Mouse (Mus musculus) bone marrow, adult 2 months (tissue): ENCODE results near the gene Actg2. TPM values are rescaled to one million over a fixed set of nuclear protein-coding genes. Genes with fewer than 3 reads are reported as not detected.

Experiments used
- H3K27ac ChIP-seq: fragments of 200-500 bp; 2 replicates; pipeline ENCODE4 v1.5.1; 2012; ENCODE audit warnings: low read depth, mild to moderate bottlenecking, control low read depth, inconsistent platforms, low read length; ENCODE audit not compliant: control insufficient read depth, poor library complexity, insufficient read depth
- H3K4me1 ChIP-seq: fragments of 200-500 bp; 2 replicates; pipeline ENCODE4 v1.6.1; 2011; ENCODE audit warnings: low read length; ENCODE audit not compliant: control insufficient read depth, insufficient read depth
- H3K4me3 ChIP-seq: fragments of 200-500 bp; replicated peaks from 2 replicates; pipeline ENCODE3; 2011; ENCODE audit warnings: mild to moderate bottlenecking, low read depth, low read length, control low read depth; ENCODE audit not compliant: control insufficient read depth
- CTCF ChIP-seq: fragments of 200-500 bp; IDR thresholded peaks from 2 replicates; pipeline ENCODE4 v1.5.1; 2011; ENCODE audit warnings: low read length, control low read depth; ENCODE audit not compliant: control insufficient read depth, insufficient read depth
- POLR2A ChIP-seq: fragments of 200-500 bp; IDR thresholded peaks from 2 replicates; pipeline ENCODE4 v1.6.1; 2011; ENCODE audit warnings: low read depth, mild to moderate bottlenecking, control low read depth, low read length, borderline replicate concordance; ENCODE audit not compliant: control insufficient read depth
- WGBS: fragments of 180-500 bp; shearing (Covaris S2); methylation state at CpG from one replicate; pipeline ENCODE4 v1.1.7; 2018; 5-methylcytosine and 5-hydroxymethylcytosine counted together
- polyA plus RNA-seq: library from polyadenylated mRNA; stranded (reverse); fragments of >200 nt; gene quantifications from 2 replicates; pipeline ENCODE4 v1.2.4, GENCODE M21; 2011; ENCODE audit warnings: low replicate concordance; ENCODE audit not compliant: missing spikeins, insufficient read depth, insufficient read length

The Actg2 gene
- polyA plus RNA-seq, 1 experiment = 3.2 TPM

DNA sequence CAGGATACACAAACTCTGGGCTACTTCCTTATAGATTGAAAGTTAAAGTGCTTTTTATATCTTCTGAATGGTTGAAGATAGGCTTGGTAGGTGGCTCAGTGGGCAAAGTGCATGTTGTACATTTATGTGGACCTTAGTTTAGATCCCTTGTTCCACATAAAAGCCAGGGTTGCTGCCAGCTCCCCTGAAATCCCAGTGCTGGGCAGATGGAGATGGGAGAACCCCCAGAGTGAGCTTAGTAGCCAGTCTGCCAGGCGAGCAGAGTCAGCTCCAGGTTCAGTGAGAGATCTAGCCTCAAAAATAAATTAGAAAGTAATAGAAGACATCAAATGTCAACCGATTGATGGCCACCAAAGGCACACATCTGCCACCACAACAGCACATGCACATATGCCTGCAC lies 3.5 kb downstream of the Actg2 start:
- Histone ChIP-seq H3K4me3 (no peak overlapping the region), H3K4me1 (no peaks in the 10 kb centered on the region), H3K27ac (no peak overlapping the region)
- 78% methylated on average over 2 of the region's 2 CpGs for WGBS
- TF ChIP-seq CTCF (no peak), POLR2A (no peak)

- no peaks in the 10 kb centered on the region for H3K4me1 ChIP-seq
- TF ChIP-seq CTCF = no peak
- TF ChIP-seq POLR2A = no peak
- no peak overlapping the region for H3K4me3 ChIP-seq
- WGBS = 53% methylated on average over 6 of the region's 6 CpGs
- no peak overlapping the region for H3K27ac ChIP-seq
These were observed 12.9 kb downstream of the Actg2 start for GRCm38 (mm10) chr6:83523194-83523593.

GRCm38 (mm10) chr6:83521784-83522183 lies 14.3 kb downstream of the Actg2 start:
- no peaks in the 10 kb centered on the region for H3K4me1 ChIP-seq
- 65% methylated on average over 6 of the region's 6 CpGs for WGBS
- no peak for TF ChIP-seq CTCF
- TF ChIP-seq POLR2A = no peak
- H3K27ac ChIP-seq = no peak overlapping the region
- H3K4me3 ChIP-seq = no peak overlapping the region

- WGBS = 39% methylated on average over 3 of the region's 3 CpGs
- no peak overlapping the region for H3K27ac ChIP-seq
- no peak overlapping the region for H3K4me3 ChIP-seq
- H3K4me1 ChIP-seq = no peaks in the 10 kb centered on the region
- no peak for TF ChIP-seq CTCF
- TF ChIP-seq POLR2A = no peak
These were observed 17.4 kb downstream of the Actg2 start for GRCm38 (mm10) chr6:83518637-83519036.

- TF ChIP-seq POLR2A (no peak), CTCF (no peak)
- H3K27ac ChIP-seq = no peak overlapping the region
- H3K4me1 ChIP-seq = no peaks in the 10 kb centered on the region
- no peak overlapping the region for H3K4me3 ChIP-seq
- 80% methylated on average over 3 of the region's 3 CpGs for WGBS
These were observed 20.9 kb downstream of the Actg2 start for GRCm38 (mm10) chr6:83515172-83515571.

DNA sequence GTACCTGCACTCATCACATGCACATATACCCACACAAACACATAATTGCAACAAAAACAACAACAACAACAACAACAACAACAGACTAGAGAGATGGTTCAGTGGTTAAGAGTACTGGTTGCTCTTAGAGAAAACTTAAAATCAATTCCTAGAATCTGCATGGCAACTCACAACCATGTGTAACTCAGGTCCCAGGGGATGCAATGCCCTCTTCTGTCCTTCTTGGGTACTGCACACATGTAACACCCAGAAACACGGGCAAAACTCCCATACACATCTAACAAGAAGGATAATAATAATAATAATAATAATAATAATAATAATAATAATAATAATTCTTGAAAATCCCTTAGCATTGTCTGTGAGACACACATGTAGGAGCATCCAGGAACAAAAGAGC lies 23.6 kb downstream of the Actg2 start:
- no peak overlapping the region for H3K4me3 ChIP-seq
- WGBS = 5% methylated on average over 1 of the region's 1 CpGs
- TF ChIP-seq POLR2A (no peak), CTCF (peak; percentile 74)
- no peak overlapping the region for H3K27ac ChIP-seq
- H3K4me1 ChIP-seq = no peaks in the 10 kb centered on the region

DNA sequence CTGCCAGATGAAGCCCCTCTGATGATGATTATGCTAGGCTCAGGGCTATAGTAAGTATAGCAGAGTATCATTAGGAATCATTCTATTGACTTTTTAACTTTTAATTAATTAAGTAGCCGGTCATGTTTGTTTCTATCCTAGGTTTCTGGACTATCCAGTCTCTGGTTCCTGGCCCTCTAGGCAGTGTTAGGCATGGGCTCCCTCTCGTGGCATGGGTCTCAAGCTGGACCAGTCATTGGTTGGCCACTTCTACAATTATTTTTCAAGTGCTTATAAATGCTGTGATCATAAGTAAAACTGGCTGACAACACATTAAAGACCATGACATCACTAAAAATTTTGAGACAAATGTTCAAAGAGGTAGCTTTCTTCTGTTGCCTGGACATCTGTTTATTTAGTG lies 25.9 kb downstream of the Actg2 start:
- no peak overlapping the region for H3K4me3 ChIP-seq
- H3K4me1 ChIP-seq = peaks cover under 1% of the 10 kb centered on the region

DNA sequence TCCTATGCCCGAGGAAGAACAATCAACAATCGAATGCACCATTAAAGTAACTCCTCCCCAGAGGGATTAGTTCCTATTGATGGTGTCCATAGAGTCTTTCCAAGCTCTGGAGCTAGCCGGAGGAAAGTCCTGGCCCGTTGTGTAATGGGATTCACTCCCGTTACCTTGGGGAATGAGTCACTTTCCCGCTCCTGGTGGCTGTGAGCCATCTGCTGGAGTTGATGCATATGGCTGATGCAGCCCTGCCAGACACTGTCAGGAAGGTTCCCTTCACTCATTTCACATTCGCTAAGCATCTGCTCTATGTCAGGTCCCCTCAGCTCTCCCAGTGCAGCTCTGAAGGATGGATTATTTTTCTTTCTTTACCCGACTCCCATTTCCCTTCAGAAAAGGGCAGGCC lies 26.6 kb downstream of the Actg2 start:
- H3K27ac ChIP-seq = no peak overlapping the region
- TF ChIP-seq CTCF = no peak
- TF ChIP-seq POLR2A = no peak
- peaks cover 2% of the 10 kb centered on the region for H3K4me1 ChIP-seq
- WGBS = 80% methylated on average over 8 of the region's 8 CpGs
- no peak overlapping the region for H3K4me3 ChIP-seq

More for the DNA sequence above, 25.9 kb downstream of the Actg2 start:
- H3K27ac ChIP-seq = no peak overlapping the region
- TF ChIP-seq CTCF (peak; percentile 30; the same call in 1 of the 2 replicates), POLR2A (no peak)
- WGBS = 61% methylated on average over 2 of the region's 2 CpGs

DNA sequence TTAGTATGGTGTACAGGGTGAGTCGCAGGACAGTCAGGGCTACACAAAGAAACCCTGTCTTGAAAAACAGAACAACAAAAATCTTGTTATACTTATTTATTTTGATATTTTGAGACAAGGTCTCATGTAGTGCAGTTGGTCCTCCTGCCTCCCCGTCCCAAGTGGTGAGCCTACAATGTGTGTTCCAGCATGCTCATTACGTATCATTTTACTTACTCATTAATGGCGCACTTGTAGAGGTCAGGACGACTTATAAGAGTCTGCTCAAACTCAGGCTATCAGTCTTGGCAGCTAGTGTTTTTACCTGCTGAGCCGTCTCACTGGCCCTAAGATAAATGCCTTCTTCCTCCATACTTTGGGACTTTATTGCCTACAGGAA lies 28.9 kb downstream of the Actg2 start:
- WGBS = 16% methylated on average over 6 of the region's 6 CpGs
- peaks cover 6% of the 10 kb centered on the region for H3K4me1 ChIP-seq
- peak overlapping the region; percentile 43 for H3K4me3 ChIP-seq
- H3K27ac ChIP-seq = peak overlapping the region; percentile 95; the same call in 1 of the 2 replicates
- TF ChIP-seq POLR2A = no peak
- no peak for TF ChIP-seq CTCF
